Mouse (Mus musculus): Measurements from ENCODE around the gene Gbe1.

Gene Gbe1

GRCm38 (mm10) chr16:70313886-70314577 is at the start of gene Gbe1:
Gbe1 (plus strand) TSS chr16:70313949.
- DNase-seq: peak; percentile 84 to 85

GRCm38 (mm10) chr16:70310691-70311090 is 3.1 kb upstream of the Gbe1 start:
- DNase-seq: no peak

GRCm38 (mm10) chr16:70313496-70313885 is 258 bp upstream of the Gbe1 start:
- no peak for DNase-seq

- DNase-seq: no peak
These were observed 805 bp downstream of the Gbe1 start for GRCm38 (mm10) chr16:70314578-70314930.

- no peak for DNase-seq
These were observed 1.5 kb downstream of the Gbe1 start for GRCm38 (mm10) chr16:70315261-70315660.

- no peak for DNase-seq
These were observed 2.2 kb downstream of the Gbe1 start for GRCm38 (mm10) chr16:70315862-70316390.

- DNase-seq: no peak
These were observed 5.6 kb downstream of the Gbe1 start for GRCm38 (mm10) chr16:70319388-70319787.

- no peak for DNase-seq
These were observed 7.0 kb downstream of the Gbe1 start for GRCm38 (mm10) chr16:70320612-70321280.

GRCm38 (mm10) chr16:70326339-70326948 is 12.7 kb downstream of the Gbe1 start:
- DNase-seq: peak; percentile 5 to 22

GRCm38 (mm10) chr16:70328566-70328965 is 14.8 kb downstream of the Gbe1 start:
- no peak for DNase-seq

- no peak for DNase-seq
These were observed 15.3 kb downstream of the Gbe1 start for GRCm38 (mm10) chr16:70329036-70329435.

GRCm38 (mm10) chr16:70329471-70329870 is 15.7 kb downstream of the Gbe1 start:
- no peak for DNase-seq

GRCm38 (mm10) chr16:70330007-70330406 is 16.3 kb downstream of the Gbe1 start:
- DNase-seq: no peak

GRCm38 (mm10) chr16:70330626-70331275 is 17.0 kb downstream of the Gbe1 start:
- no peak for DNase-seq

GRCm38 (mm10) chr16:70334812-70335211 is 21.1 kb downstream of the Gbe1 start:
- DNase-seq: no peak

GRCm38 (mm10) chr16:70335472-70335871 is 21.7 kb downstream of the Gbe1 start:
- no peak for DNase-seq

GRCm38 (mm10) chr16:70337661-70338060 is 23.9 kb downstream of the Gbe1 start:
- DNase-seq: no peak

- no peak for DNase-seq
These were observed 30.7 kb downstream of the Gbe1 start for GRCm38 (mm10) chr16:70344496-70344895.

- no peak for DNase-seq
These were observed 31.9 kb downstream of the Gbe1 start for GRCm38 (mm10) chr16:70345607-70346006.

GRCm38 (mm10) chr16:70350011-70350410 is 36.3 kb downstream of the Gbe1 start:
- no peak for DNase-seq

- no peak for DNase-seq
These were observed 38.0 kb downstream of the Gbe1 start for GRCm38 (mm10) chr16:70351641-70352280.

- no peak for DNase-seq
These were observed 38.8 kb downstream of the Gbe1 start for GRCm38 (mm10) chr16:70352571-70352970.

GRCm38 (mm10) chr16:70353058-70353457 is 39.3 kb downstream of the Gbe1 start:
- no peak for DNase-seq
